Mouse (Mus musculus) kidney, postnatal 10 days (tissue): Measurements from ENCODE around the gene Cc2d1a.

Source experiments
- DNase-seq: peaks from one replicate; pipeline ENCODE4 v3.0.0; 2021; ENCODE audit warnings: mixed read lengths

Cc2d1a gene

GRCm38 (mm10) chr8:84147769-84148530 is at the start of gene Cc2d1a, which contains the start of gene 4930432K21Rik:
Cc2d1a (minus strand) TSS chr8:84147936.
4930432K21Rik (plus strand) TSS chr8:84148025.
- DNase-seq = peak; percentile 96

DNA sequence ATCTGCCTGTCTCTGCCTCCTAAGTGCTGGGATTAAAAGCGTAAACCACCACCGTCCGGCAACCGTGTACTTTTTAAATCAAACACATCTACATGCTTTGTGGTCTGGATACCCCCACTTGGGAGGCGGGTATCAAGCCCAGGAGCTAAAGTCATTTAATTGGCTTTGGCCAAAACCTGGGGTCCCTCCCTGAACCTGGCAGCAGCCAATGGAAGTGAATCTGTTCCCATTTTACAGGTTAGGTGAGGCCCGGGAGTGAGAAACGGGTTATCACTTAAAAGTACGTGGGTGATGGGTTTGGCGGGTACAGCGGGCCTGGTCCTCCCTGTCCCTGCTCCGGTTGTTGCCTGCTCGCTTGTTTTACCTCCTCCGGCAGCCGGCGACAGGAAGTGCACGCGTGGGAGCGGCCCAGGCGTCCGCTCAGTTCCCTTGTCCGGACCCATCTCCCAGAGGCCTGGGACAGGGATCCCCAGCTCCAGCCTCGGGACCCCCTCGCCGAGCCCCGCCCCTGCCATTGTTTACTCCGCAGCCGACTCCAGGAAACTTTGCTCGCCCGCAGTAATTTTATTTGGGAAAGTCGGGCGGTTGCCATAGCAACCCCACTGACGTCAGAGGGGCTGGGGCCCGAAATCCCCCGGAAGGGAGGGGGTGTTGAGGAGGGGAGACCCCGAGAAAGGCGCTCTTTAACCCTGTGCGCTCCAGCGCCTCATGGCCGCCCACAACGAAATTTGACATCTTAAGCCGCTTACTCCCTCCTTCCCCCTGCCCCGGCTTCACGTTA is 49.6 kb upstream of the Cc2d1a start:
- peak; percentile 96 for DNase-seq

DNA sequence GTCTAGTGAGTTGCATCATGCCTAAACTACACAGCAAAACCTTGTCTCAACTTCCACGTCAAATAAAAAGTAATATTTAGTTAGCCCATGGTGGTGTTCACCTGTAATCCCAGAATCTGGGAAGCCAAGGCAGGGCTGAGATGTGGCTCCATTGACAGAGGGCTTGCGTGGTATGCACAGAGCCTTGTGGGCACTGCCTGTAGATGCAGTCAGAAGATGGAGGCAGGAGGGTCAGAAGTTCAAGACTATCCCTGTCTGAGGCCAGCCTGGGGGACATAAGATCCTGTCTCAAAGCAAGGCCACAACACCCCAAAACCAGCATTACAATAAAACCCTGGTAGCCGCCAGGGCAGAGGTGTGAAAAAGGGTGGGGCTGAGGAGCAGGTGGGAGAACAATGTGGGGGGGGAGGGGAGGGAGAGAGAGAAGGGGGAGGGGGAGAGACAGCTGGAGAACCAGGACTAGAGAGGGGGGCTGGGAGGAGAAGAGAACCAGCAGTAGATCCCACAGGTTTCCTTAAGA is 46.5 kb upstream of the Cc2d1a start:
- no peak for DNase-seq

DNA sequence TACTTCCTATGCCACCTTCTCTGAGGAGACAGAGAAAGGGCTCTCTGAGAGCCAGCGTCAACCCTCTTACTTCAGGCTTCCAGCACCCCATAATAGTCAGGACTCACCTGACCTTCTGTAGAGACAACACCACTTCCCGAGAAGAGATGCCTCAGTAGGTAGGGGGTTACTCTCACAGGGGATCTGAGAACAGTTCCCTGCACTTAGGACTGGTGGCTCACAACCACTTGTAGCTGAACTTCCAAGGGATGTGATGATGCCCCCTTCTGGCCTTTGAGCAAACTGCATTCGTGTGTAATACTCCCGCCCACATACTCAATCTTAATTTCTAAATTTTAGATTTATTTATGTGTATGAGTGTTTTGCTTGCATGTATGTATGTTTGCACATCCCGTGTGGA is 45.8 kb upstream of the Cc2d1a start:
- DNase-seq = peak; percentile 12

- no peak for DNase-seq
Measured at GRCm38 (mm10) chr8:84193161-84193560, 45.4 kb upstream of the Cc2d1a start.

GRCm38 (mm10) chr8:84192555-84192954 is 44.8 kb upstream of the Cc2d1a start:
- peak; percentile 92 for DNase-seq

DNA sequence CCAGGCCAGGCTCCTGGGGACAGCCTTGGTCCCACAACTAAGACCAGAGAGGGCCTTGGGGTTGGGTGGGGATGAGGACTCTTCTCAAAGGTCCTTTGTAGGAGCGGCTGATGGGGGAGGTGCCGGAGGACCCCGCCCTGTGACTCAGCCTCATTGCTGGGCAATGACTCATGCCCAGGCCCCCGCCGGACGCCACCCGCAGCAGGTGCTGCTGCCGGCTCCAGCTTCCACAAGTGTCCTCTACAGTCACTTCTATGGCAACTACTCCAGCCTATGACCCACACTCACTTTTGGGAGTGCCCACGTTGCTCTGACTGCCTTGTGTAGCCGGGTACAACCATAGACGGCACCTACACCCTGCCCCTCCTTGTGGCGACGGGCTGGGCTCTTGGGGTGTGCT is 44.3 kb upstream of the Cc2d1a start:
- DNase-seq = peak; percentile 79

DNA sequence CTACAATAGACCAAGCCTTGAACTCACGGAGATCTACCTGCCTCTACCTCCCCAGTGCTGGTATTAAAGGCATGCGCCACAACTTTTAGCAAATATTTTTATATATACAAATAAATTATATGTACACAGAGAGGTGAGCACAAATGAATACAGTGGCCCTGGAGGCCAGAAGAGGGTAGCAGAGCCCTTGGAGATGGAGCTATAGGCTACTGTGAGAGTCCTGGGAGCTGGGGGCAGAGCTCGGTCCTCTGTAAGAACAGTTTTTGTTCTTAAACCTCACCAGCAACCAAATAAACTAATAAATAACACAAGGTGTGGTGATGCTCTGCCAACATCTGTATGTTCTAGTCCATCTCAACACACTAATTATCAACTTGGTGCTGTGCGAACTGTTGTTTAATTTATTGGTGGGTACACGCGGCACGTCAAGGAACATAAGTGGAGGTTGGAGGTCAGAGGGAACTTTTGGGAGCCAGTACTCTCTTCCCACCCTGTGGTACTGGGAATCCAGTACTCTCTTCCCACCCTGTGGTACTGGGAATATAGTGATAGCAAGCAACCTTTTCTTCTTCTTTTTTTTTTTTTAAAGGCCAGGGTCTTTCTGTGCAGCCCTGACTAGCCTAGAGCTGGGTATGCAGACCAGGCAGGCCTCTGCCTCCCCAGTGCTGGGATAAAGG is 42.6 kb upstream of the Cc2d1a start:
- peak; percentile 51 for DNase-seq

- peak; percentile 80 for DNase-seq
Measured at GRCm38 (mm10) chr8:84189603-84190002, 41.9 kb upstream of the Cc2d1a start.

GRCm38 (mm10) chr8:84188671-84189070 is 40.9 kb upstream of the Cc2d1a start:
- DNase-seq = peak; percentile 35

- peak; percentile 81 for DNase-seq
Measured at GRCm38 (mm10) chr8:84187065-84187755, 39.5 kb upstream of the Cc2d1a start.

- peak; percentile 84 for DNase-seq
Measured at GRCm38 (mm10) chr8:84186547-84186946, 38.8 kb upstream of the Cc2d1a start.

- no peak for DNase-seq
Measured at GRCm38 (mm10) chr8:84185117-84185516, 37.4 kb upstream of the Cc2d1a start, which contains the start of gene Nanos3. Nanos3 (minus strand) TSS chr8:84185217.

DNA sequence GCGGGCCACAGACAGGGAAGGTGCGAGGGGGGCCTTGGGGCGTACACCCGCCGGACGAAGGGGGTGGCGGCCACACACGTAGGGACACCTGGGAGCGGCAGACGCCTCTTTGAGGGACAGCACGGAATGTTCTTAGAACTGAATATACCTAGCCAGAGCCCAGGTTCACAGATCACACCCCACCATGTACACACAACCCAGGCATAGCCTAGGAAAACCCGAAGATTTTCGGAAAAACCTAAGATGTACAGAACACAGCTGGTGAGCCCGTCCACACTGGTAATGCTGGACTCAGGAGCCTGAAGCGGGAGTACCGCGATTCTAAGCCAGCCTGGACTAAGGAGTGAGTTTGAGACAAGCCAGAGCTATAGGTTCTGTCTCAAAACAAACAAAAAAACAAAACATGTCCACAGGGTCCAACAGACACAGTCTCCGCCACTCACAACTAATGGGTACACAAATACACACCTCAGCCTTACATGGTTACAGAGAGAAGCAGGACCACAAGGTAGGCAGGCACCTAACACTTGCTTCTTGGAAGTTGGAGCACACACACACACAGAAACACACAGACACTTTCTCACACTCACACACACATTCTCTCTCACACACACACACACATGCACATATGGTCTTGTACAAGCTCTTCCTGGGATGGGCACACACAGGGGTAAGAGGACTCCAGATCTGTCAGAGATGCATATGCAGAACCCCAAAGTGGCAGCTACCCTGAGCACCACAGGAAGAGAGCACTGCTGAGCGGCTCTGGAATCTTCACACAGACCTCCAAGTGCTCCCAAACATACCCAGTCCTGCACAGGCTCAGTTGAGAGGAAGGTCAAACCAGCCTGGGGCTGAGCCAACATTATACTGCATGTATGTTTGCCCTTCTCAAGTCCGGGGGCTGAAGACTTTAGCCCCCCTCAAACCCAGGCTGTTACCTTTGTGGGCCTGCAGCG is 36.6 kb upstream of the Cc2d1a start:
- DNase-seq = no peak

DNA sequence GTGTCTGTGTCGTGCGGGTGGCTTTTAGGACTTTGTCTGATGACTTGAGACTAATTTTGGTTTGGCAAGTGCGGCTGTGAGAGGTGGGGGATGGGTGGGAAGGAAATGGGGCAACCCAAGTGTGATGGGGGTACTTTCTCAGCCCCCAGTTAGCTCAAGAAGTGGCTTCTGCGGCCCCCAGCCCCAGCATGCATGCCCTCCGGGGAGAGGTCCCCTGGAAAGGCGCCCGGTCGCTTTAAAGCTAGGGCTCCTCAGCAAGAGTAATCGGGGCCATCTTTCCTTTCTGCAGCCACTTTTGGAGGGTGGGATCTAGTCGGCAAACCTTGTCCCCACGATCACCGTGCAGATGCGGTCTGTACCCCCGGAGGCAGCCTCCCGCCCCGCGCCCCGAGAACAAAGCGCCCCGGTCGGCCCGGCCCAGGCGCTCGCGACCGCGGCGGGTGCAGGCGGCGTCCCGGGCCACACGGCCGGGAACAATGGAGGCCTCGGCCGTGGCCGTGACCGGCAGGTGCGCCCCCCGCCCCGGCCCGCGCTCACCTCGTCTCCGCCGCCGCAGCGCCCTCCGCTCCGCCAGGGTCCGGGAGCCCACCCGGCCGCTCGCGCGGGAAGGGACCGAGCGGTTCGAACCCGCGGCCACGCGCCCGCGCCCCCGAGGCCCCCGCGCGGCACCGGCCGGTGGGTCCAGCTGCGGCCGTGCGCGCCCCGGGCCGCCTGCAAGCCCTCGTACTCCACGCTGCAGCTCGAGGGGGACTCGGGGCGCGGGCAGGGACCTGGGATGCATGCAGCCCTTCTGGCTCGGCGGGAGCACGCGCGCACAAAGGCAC is 35.7 kb upstream of the Cc2d1a start:
- peak; percentile 67 for DNase-seq

- no peak for DNase-seq
Measured at GRCm38 (mm10) chr8:84182833-84183232, 35.1 kb upstream of the Cc2d1a start.

DNA sequence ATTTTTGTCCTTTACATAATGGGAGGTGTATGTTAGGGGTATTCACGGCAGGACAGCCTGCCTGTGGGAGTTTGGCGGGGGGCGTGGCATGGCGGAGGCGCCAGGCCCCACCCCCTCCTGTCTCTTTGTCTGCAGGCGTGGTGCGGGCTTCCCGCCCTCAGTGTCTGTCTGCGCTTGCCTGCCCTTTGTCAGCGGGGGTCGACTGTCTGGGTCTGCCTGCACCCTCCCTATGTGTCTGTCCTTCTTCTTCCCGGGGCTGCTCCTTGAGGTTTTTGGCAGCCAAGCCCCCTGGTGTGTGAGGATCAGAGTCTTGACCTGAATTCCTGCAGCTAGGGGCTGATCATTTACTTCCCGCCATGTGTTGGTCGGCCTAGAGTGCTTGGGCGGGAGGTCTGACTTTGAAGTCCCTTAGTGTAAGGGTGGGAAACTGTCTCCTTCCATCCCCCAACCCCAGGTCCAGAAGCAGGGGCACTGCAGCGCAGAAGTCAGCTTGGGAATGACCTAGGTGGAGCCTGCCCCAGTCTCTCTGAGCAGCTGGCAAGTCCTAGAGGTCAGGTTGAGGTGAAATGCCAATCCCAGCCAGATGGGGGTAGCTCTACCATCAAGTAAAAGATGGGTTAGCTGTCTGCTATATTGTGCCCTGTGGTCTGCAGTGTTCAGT is 32.9 kb upstream of the Cc2d1a start:
- peak; percentile 78 for DNase-seq

- no peak for DNase-seq
Measured at GRCm38 (mm10) chr8:84179946-84180345, 32.2 kb upstream of the Cc2d1a start.

- no peak for DNase-seq
Measured at GRCm38 (mm10) chr8:84178592-84178991, 30.9 kb upstream of the Cc2d1a start.

DNA sequence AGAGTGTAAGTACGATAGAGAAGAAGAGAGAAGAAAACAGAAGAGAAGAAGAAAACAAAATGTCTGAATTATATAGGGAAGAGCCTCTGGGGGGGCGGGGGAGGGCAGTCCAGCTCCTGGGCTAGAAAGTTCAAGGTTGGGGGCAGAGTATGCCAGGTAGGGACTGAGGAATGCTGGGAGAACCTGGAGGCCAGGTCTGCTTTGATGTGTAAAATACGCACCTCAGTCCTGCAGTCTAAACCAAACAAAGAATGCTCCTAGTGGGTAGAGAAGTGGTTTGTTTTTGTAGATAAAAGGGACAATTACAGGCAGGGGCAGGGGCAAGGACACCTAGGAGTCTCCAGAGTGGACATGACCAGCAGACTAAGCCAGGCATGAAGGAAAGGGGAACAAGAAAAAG is 29.7 kb upstream of the Cc2d1a start:
- DNase-seq = no peak
